Mouse (Mus musculus): Measurements from ENCODE around the gene Ltb4r2. TPM values are rescaled to one million over a fixed set of nuclear protein-coding genes. Genes with fewer than 3 reads are reported as not detected.

Ltb4r2 gene
- total and polyA plus RNA-seq, 3 experiments, result 0.04 to 0.05 TPM; not detected in 1

DNA sequence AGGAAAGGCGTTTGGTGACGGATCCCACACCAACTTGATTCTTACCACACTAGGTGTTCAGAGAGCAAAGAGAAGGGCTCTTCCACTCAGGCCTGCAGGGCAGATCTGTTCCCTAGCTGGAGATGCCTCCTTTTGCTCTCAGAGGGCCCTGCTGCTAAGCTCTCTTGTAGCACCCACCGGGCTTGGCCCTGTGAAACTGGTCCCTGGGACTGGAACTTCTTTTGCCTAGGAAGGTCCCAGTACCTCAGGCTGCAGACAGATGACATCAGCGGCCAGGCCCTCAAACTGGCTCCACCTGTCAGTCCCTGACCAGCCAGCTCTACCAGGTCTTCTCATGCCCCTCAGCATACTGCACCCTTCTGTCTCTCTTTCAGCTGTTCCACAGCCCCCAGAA, 47.5 kb upstream of the Ltb4r2 start, which contains the start of gene Tgm1:
TSS of gene Tgm1 (minus strand) at position 198 of the 394 bp plus-strand sequence.
- H3K9ac ChIP-seq (ENCODE audit: insufficient read depth, low read depth), result no peak within 1 kb of the TSS
- TF ChIP-seq UBTF (IDR thresholded peaks at IDR 0.05; ENCODE audit: low read depth, low read length) (no peak), POLR2A (IDR thresholded peaks at IDR 0.05; ENCODE audit: low read depth, low read length) (no peak), ZKSCAN1 (IDR thresholded peaks at IDR 0.05; ENCODE audit: borderline replicate concordance, low read depth, low read length) (no peak), MAZ (IDR thresholded peaks at IDR 0.05; ENCODE audit: low read depth, low read length) (no peak), RCOR1 (conservative IDR thresholded peaks at IDR 0.05; ENCODE audit: low read depth, low read length) (no peak), JUND (conservative IDR thresholded peaks at IDR 0.05; ENCODE audit: low read depth, low read length) (no peak), JUN (IDR thresholded peaks at IDR 0.05; ENCODE audit: insufficient read depth, low read depth, low read length) (no peak), TCF12 (IDR thresholded peaks at IDR 0.05; ENCODE audit: low read depth, low read length) (no peak), E2F4 (IDR thresholded peaks at IDR 0.05; ENCODE audit: insufficient replicate concordance, low read depth, low read length) (no peak), RAD21 (IDR thresholded peaks at IDR 0.05; ENCODE audit: low read depth, low read length) (no peak), NRF1 (IDR thresholded peaks at IDR 0.05; ENCODE audit: low read depth, low read length) (no peak), NELFE (IDR thresholded peaks at IDR 0.05; ENCODE audit: low read depth, low read length) (no peak), TBP (conservative IDR thresholded peaks at IDR 0.05; ENCODE audit: low read depth, low read length) (no peak), MYC (IDR thresholded peaks at IDR 0.05; ENCODE audit: low read depth, low read length) (no peak), CHD1 (IDR thresholded peaks at IDR 0.05; ENCODE audit: low read depth, low read length) (no peak), ZC3H11A (IDR thresholded peaks at IDR 0.05; ENCODE audit: low read depth, low read length) (no peak), MAFK (IDR thresholded peaks at IDR 0.05; ENCODE audit: insufficient replicate concordance, low read length) (no peak)
- in situ Hi-C loops (cut with MboI; ENCODE audit: low pct_ligation_motif_present, low pct_unique_long_range_greater_than_20kb, low sequenced_read_pairs) (no loop called here), dilution Hi-C loops (cut with MboI; ENCODE audit: extremely low pct_ligation_motif_present, extremely low pct_unique_long_range_greater_than_20kb, low sequenced_read_pairs) (no loop called here)
- no peaks in the 10 kb centered on the region for H3K4me1 ChIP-seq (ENCODE audit: control insufficient read depth in 1 of 2, insufficient read depth in 2 of 2)
- peaks cover 2% of the 10 kb centered on the region for H3K27me3 ChIP-seq (replicated peaks)
- H3K9me3 ChIP-seq (replicated peaks; ENCODE audit: low read length), result no peaks in the 10 kb centered on the region
- no peak within 1 kb of the TSS for H3K4me3 ChIP-seq (replicated peaks in 1 of 3; ENCODE audit: low read depth in 2 of 3, low read length in 2 of 3, poor library complexity in 1 of 3)
- no peaks in the 10 kb centered on the region for H3K79me2 ChIP-seq (replicated peaks; ENCODE audit: control insufficient read depth, extremely low read depth, insufficient read depth, poor library complexity, severe bottlenecking)
- no peak within 1 kb of the TSS for H3K27ac ChIP-seq (ENCODE audit: insufficient read depth, low read depth)
- H3K4me2 ChIP-seq (ENCODE audit: insufficient read depth, low read depth, poor library complexity, severe bottlenecking), result no peak within 1 kb of the TSS
- H3K36me3 ChIP-seq (replicated peaks in 1 of 2; ENCODE audit: control insufficient read depth in 1 of 2, insufficient read depth in 1 of 2, low read length in 1 of 2), result peaks cover 22 to 28% of the 10 kb centered on the region in 2 experiments
- no peak for DNase-seq (ENCODE audit: extremely low read depth)

DNA sequence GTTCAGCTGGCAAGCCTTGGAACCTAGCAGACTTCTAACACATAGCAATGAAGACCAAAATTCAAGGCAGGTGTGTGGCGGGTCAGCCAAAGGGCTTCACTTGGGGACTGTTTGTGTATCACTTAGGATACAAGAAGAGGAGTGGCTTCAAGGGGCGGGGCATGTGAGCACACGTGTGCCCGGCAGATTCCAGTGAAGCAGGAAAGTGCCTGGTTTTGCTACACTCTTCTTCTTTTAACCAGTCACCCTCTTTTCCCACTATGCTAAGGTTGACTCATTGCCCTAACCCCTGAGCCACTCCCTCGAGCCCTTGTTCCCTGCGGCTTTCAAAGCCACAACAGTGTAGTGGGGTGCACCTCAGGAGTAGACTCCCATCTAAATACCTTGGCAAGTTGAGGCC, 46.3 kb upstream of the Ltb4r2 start:
- H3K9me3 ChIP-seq (replicated peaks; ENCODE audit: low read length), result no peaks in the 10 kb centered on the region
- no peak overlapping the region for H3K4me3 ChIP-seq (replicated peaks in 1 of 3; ENCODE audit: low read depth in 2 of 3, low read length in 2 of 3, poor library complexity in 1 of 3)
- peaks cover 34 to 39% of the 10 kb centered on the region in 2 experiments for H3K36me3 ChIP-seq (replicated peaks in 1 of 2; ENCODE audit: control insufficient read depth in 1 of 2, insufficient read depth in 1 of 2, low read length in 1 of 2)
- in situ Hi-C loops (cut with MboI; ENCODE audit: low pct_ligation_motif_present, low pct_unique_long_range_greater_than_20kb, low sequenced_read_pairs) (no loop called here), dilution Hi-C loops (cut with MboI; ENCODE audit: extremely low pct_ligation_motif_present, extremely low pct_unique_long_range_greater_than_20kb, low sequenced_read_pairs) (no loop called here)
- no peak for TF ChIP-seq MXI1 (IDR thresholded peaks at IDR 0.05; ENCODE audit: low read depth, low read length)
- no peak for TF ChIP-seq ETS1 (conservative IDR thresholded peaks at IDR 0.05; ENCODE audit: low read depth, low read length)
- no peak for TF ChIP-seq E2F4 (IDR thresholded peaks at IDR 0.05; ENCODE audit: insufficient replicate concordance, low read depth, low read length)
- TF ChIP-seq GABPA (IDR thresholded peaks at IDR 0.05; ENCODE audit: insufficient replicate concordance, low read depth, low read length), result no peak
- no peak for TF ChIP-seq ELF1 (IDR thresholded peaks at IDR 0.05; ENCODE audit: low read depth, low read length)
- TF ChIP-seq CTCF (conservative IDR thresholded peaks at IDR 0.05 in 1 of 2, IDR thresholded peaks at IDR 0.05 in 1 of 2; ENCODE audit: low read depth in 2 of 2, low read length in 2 of 2), result no peak
- TF ChIP-seq IRF4 (IDR thresholded peaks at IDR 0.05; ENCODE audit: low read depth, low read length), result no peak
- no peak for TF ChIP-seq POLR2AphosphoS2 (IDR thresholded peaks at IDR 0.05; ENCODE audit: low read depth, low read length)
- no peak for TF ChIP-seq JUN (IDR thresholded peaks at IDR 0.05; ENCODE audit: insufficient read depth, low read depth, low read length)
- TF ChIP-seq CHD2 (IDR thresholded peaks at IDR 0.05; ENCODE audit: low read length), result no peak
- TF ChIP-seq KAT2A (IDR thresholded peaks at IDR 0.05; ENCODE audit: insufficient replicate concordance, low read length), result no peak
- no peak for TF ChIP-seq JUND (conservative IDR thresholded peaks at IDR 0.05; ENCODE audit: low read depth, low read length)
- H3K4me1 ChIP-seq (ENCODE audit: control insufficient read depth in 1 of 2, insufficient read depth in 2 of 2), result no peaks in the 10 kb centered on the region
- H3K27me3 ChIP-seq (replicated peaks), result no peaks in the 10 kb centered on the region
- H3K4me2 ChIP-seq (ENCODE audit: insufficient read depth, low read depth, poor library complexity, severe bottlenecking), result no peak overlapping the region
- DNase-seq (ENCODE audit: extremely low read depth), result no peak
- H3K9ac ChIP-seq (ENCODE audit: insufficient read depth, low read depth), result no peak overlapping the region
- H3K27ac ChIP-seq (ENCODE audit: insufficient read depth, low read depth), result no peak overlapping the region
- no peaks in the 10 kb centered on the region for H3K79me2 ChIP-seq (replicated peaks; ENCODE audit: control insufficient read depth, extremely low read depth, insufficient read depth, poor library complexity, severe bottlenecking)
